Mouse (Mus musculus) spleen, postnatal 36 days (tissue): ENCODE measurements around the gene Cdk11b.
A peak's percentile ranks its signal among the peaks of the same experiment; 100 is the strongest.
"Not testable (repeated sequence)": the region's sequence is repeated elsewhere in the genome, so short reads cannot be mapped to it uniquely, and the experiment has no call there.

ENCODE experiments used
- DNase-seq, 2 experiments: peaks; one replicate each; pipeline ENCODE4 v3.0.0; 2022; ENCODE audit warnings: low spot score in 2 of 2, mixed read lengths in 1 of 2

Cdk11b gene

DNA sequence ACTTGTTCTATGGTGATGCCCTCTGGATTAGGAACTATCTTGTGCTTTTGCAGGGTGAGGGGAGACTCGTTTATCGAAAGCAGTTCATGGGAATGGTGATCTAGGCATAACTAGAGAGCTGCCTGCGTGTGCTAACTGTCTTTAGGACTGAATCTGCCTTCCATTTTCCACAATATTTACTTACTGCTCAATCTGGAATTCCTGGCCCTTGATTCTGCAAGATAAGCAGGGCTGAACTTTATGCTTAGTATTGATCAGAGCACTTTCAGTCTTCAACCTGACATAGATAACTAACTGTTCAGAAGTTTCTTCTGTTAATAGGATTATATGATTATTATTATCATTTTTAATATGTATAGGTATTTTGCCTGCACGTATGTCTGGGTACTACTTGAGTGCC, 19.5 kb upstream of the Cdk11b start:
- DNase-seq: no peak

DNA sequence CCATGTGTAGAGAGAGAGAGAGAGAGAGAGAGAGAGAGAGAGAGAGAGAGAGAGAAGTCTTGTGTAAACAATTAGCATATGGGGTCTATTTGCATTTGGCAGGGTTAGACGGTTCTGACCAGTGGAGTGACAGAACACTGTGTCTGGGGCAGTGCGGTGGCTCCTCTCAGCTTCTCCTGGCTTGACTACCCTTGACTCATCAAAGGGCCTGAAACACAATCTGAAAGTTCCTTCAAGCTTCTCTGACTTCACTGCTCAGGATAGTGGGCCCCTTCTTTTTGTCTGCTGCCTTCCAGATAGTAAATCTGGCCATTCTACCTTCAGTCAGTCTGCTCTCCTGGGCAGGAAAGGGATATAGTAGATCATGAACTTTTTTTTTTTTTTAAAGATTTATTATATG, 17.8 kb upstream of the Cdk11b start:
- no peak for DNase-seq

DNA sequence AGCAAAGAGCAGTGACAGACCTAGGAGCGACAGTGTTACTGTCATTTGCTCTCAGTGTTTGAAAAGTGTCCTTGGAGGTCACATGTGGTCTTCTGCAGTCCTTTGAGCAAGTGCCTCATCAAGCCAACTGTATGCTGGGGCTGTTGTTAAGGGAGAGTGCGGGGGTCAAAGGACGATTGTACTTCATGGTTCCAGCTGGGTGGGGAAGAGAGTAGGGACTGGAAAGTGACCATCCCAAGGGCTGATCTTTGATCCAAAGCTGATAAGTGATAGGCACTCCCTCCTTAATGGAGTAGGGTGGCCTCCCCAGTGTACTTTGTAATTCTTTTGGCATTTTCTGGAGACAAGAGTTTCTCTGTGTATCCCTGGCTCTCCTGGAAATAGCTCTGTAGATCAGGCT, 12.8 kb upstream of the Cdk11b start:
- DNase-seq: no peak

DNA sequence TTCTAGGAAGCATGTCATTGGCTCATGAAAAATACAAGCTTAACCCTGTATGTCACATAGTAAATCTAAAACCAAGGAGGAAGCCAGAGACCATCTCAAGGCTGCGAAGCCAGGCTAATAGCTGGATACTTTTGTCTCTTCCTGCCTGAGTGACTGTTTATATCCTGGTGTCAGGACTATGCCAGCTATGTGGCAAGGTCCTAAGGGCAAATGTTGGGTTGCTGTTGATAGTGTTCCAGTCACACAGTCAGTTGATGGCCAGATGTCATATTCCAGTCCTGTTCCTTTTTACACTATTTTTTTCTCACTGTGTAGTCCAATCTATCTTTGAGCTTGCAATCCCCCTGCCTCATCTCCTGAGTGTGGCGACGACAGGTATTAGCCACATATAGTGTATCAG, 11.4 kb upstream of the Cdk11b start:
- no peak for DNase-seq

DNA sequence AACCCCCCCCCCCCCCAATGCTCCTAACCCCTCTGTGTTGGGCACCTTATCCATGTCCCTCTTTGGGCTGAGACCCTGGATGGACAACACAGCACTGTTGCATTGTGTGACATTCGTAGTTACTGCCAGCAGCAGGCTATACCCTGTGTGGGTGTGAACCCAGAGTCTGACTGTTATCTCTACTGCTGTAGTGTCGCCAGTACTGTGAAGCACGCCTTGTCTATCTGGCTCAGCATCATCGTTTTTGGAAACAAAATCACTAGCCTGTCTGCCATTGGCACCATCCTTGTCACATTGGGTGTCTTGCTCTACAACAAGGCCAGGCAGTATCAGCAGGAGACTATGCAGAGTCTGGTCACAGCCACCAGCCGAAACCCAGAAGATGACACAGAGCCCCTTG, 6.3 kb upstream of the Cdk11b start:
- no peak for DNase-seq

DNA sequence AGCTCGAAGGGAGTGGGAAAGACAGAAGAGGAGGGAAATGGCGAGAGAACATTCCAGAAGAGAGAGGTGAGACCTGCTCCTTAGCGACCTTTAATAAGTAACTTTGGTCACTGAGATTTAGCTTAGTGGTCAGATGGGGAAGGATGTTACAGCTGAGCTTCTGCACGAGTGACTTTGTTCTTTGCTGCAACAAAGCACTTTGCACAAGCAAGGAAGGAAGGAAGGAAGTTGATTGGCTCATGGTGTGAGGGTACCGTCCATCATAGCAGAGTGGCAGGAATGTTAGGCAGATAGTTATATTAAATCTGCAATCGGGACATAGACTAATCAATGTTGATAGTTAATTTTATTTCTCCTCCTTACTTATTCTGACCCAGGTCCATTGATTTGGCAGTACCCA, 5.6 kb downstream of the Cdk11b start:
- DNase-seq: no peak

DNA sequence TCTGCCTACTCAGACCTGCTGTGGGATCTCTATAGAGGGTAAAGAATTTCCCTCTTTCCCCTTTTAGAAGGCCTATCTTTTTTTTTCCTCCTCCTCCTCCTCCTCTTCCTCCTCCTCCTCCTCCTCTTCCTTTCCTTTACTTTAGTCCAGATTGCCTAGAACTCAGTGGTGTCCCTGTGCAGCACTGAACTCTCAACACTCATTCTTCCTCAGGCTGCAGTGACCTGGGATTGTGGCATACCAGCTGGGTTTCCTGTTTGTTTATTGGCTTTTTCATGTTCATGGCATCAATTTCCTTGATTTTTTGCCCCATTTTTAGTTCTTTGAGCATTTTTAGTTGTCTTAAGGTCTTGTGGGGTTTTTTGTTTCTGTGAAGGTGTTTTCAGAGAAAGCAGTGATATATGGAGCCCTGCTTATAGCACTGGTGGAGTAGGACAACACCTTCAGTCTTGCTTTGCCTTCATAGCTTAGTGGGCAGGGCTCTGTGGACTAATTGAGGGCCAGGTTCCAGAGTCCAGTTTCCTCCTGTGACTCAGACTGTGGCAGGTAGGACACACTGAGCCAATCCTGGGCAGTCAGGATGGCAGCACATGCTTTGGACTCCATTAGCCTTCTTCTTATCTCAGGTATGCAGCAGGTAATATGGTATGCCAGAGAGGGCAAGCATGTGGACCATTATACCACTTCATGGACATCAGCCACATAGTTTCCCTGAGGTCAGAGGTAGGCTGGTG, 11.3 kb downstream of the Cdk11b start:
- DNase-seq: no peak

DNA sequence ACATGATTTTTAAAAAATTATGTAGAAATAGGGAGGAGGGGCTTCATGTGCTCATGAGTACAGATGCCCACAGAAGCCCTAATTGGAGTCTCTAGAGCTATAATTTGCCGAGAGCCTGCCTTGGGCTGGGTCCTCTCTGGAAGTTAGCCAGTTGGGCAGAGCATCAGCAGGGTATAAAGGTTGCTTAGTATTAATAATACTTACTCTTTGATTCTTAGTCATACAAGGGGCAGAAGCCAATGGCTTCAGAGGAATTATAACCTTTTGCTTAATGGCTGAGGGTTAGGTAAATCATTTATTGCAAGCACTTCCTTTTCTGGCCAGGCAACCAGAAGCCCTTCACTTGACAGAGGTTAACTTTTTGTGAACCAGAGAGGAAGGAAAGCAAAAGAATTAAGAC, 18.9 kb downstream of the Cdk11b start:
- DNase-seq: no peak

DNA sequence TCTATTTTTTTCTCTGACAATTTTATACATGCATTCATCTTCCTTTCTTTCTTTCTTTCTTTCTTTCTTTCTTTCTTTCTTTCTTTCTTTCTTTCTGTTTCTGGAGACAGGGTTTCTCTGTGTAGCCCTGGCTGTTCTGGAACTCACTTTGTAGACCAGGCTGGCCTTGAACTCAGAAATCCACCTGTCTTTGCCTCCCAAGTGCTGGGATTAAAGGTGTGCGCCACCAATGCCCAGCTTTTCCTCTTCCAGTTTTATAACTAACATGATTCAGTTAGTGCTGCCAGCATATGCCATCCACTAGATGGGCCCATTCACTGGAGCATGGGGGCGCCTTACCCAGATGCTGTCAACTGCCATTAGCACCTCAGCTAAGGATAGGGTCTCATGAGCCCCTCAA, 20.7 kb downstream of the Cdk11b start, which contains the start of gene Gm10563:
TSS of gene Gm10563 (minus strand) at position 101 of the 400 bp plus-strand sequence.
- DNase-seq: not testable (repeated sequence)

DNA sequence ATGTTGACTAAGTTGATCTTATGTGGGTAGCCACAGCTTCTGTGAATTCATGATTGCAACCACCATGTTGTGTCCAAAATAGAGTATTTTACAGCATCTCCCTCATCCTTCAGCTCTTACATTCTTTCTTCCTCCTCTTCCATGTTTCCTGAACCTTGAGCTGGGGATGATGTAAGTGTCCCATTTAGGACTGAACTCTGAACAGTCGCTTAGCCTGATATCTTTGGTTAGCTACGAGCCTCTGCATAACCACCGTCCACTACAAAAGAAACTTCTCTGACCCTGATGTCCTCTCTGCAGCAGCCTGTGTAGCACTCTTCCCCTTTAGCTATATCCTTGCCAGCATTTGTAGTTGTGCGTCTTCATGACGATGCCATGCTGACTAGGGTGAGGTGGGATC, 21.1 kb downstream of the Cdk11b start:
- no peak for DNase-seq

DNA sequence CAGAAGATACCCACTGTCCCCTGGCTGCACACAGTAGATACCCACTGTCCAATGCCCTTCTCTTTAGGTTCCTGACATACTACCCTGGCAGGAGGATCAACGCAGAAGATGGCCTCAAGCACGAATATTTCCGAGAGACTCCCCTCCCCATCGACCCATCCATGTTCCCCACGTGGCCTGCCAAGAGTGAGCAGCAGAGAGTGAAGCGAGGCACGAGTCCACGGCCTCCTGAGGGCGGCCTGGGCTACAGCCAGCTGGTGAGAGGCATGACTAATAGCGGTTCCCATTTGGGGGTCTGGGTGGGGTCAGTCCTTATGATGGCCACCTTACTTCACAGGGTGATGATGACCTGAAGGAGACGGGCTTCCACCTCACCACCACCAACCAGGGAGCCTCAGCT, 24.7 kb downstream of the Cdk11b start:
- DNase-seq: no peak

DNA sequence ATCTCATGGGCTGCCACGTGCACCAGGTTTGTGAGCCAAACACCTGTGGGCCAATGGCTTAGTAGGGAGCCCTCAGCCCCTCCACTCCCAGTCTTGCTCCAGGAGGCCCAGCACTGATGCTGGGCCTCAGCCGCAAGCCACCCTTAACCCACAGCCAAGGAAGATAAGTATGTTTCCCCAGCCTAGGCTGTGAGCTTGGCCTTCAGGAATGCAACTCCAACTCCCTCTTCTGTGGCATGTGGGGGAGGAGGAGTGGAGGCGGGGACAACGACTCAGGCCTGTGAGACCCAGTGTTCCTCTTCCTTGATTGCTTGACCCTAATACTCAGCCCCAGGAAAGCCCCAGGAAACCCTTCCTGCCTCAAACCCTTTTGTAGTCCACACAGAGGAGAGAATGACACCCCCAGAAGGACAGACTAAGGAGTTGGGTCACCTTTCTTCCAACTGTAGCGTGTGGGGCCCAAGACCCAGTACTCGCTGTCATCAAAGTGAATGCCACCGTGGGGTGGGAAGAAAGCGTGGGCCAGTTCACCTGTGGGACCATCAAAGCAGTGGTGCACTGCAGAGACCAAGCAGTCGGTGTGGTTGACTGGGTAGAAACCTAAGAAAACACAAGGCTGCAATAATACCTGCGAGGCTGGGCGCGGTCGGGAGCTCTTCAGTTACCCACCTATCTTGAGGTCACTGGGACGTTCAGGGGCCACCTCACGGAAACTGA, 27.1 kb downstream of the Cdk11b start:
- no peak for DNase-seq

DNA sequence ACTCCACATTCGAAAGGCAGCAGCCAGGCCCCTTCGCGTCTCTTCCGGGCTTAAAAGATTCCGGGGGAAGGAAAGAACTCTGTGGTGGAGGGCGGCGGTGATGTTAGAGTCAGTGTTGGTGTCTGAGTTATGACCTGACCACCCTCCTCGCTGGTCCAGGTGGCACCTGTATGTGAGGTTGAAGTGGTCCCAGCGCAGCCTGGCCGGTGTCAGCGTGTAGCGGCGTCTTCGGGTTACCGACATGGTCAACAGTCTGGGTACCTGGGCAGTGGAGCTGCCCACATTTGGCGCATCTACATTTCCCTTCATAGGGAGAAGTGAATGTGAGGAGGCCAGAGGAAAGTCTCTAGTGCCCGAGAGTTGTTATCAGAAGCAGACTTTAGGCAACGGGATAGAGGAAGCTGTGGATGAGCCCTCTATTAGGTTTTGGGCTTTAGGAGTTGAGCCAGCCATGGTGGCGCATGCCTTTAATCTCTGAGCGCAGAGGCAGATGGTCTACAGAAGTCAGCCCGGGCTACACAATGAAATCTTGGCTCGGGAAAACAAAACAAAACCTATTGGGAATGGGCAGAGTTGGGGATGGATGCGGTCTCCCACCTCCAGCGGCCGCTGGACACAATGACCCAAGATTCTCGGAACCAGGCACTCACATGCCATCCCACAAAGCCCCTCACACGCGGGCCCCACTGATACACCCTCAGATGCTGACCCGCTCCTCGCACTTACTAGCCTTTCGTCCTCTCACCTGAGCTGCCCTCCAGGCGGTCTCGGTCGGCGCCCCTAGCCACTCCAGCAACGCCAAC, 27.8 kb downstream of the Cdk11b start:
- no peak for DNase-seq

DNA sequence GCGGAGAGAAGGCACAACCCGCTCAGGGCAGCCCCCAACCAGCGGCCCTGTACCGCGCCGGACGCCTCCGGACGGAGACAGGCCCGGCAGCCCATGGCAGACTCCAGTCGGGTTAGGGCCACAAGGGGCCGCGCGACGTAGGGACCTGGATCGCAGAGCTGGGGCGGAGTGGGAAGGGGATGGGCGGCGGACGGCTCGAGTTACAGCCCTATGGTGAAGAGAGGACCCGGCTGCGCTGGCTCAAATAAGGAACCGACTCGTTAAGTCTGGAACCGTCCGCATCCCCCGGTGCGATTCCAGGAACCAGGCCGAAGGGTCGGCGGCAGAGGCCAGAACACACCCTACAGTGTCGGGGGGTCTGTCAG, 28.4 kb downstream of the Cdk11b start, which contains the start of gene Mmp23:
TSS of gene Mmp23 (minus strand) at position 299 of the 365 bp plus-strand sequence.
- no peak for DNase-seq

DNA sequence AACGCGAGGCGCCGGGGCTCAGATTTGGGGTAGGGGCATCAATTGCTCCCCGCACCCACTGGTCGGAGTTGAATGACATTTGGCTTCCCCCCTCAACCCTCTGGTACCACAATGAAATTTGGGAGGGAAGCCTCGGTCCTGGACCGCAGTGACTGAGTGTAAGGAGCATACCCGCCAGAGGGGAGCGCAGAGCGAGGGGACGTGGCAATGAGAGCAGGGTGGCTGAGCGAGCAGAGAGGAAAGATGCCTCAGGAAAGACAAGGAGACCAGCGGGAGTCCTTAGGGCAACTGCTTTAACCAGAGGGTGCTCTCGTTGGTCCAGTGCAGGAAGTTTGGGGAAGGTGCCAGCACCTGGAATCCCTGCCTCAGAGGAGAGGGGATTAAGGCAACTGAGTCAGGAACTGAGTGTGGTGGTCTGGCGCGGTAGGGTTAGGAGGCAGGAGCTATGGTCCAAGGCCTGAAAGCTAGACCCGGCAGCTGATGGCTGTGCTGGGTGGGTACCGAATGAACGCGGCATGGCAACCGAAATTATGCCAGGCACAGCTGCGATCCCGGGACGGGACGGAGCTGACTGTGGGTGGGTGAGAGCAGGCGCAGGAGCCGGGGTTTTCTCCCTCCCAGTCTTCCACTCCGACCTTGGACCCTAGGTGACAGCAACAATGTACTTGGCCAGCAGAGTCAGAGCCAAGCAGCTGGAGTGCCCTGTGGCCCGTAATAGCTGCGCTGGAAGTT, 29.0 kb downstream of the Cdk11b start:
- no peak for DNase-seq

DNA sequence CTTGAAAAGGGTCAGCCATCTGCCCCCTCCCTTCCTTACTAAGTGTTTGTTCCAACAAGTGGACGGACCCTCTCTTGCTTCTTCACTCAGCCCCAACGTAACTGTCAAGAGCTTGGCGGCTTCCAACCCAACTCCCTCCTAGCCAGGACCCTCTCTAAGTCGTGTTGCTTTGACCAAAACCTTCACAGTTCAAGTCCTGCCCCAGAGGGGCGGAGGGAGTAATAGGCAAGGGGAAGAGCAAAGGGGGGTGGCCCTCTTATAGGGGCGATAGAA, 29.5 kb downstream of the Cdk11b start:
- no peak for DNase-seq

DNA sequence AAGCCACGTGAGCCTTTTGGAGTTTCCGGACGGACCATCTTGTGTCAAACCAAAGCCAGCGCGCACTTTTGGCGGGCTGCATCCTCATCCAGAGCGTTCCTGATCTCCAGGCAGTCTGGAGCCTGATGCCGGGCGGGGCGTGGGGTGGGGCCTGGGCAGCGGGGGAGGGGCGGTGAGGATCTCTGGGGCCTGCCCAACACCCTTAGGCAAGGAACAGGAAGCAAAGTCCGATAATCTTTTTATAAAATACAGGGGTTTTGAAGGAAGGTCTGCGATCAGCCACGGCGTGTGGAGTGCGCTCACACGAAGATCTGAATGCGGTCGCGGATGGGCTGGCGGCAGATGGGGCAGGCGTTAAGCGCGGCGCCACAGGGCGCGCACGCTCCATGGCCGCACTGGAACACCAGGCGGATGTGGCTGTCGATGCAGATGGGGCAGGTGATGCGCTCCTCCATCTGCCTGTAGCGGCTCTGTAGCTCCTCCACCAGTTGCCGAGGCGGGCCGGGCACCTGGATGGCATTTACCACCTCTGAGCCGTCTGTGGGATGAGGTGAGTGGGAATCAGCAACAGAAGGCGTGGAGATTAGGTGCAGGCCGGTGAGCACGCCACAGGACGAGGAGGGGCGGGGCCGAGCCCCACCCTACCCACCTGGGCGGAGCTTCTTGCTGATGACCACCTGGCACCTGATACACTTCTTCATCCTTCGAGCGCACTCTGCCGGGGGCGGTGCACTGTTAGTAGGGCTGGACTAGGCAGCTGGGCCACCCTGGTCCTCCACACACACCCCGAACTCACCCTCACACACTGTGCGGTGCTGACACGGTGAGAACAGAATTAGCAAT, 30.0 kb downstream of the Cdk11b start:
- peak in 1 of 2 experiments; percentile 25 for DNase-seq

DNA sequence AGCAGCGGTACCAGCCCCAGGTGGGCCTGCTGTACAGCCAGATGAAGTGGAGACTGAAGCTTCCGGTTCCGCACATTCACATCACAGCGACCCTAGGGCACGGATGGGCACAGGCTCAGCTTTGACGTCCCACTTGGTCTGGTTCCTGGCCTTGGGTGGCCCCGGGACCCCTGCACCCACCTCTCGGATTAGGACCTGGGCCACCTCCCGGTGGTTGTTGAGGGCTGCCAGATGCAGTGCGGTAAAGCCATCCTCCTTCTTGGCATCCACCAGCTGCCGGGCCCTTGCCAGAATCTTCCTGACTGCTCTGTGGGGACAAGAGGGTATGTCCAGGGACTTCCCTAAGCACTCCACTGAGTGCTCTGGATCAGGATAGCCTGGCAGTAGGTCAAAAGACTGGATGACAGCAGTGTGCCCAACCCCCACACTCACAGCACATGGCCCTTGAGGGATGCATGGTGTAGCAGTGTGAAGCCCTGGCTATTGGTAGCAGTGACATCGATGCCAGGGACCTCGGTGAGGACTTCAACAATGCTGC, 31.6 kb downstream of the Cdk11b start:
- DNase-seq: no peak

DNA sequence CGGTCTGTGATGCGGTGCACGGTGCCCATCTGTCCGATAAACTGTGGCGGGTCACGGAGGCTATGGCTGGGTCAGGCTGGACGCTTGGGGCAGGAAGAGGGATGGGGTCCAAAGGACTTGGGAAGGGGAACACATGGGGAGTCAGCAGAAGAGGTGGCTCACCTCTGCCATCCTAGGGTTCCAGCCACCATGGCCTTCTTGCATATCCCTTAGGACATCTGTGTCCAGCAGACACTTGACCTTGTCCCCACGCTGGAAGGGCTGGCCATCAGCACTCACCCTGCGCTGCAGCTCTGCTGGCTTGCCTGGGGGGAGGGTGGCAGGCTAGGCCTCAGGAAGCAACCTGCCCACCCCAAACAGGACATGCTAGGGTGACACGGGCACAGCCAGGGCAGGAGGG, 34.3 kb downstream of the Cdk11b start:
- DNase-seq: no peak

DNA sequence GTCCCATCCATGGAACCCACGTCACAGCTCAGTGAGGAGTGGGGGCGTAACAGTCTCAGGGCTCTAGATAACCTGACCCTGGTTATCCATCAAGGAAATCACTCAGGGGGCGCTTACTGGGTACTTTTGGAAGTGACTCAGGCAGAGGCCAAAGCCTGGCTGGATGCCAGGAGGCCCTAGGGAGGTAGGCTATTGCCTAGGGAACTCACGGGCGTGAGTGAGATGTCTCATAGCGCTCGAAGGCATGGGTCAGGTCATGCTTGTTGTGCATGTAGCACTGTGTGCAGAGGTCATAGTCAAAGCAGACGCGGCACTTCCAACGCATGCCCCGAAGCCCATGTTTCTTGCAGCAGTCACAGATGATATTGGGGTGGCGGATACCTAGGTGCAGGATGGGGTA, 36.0 kb downstream of the Cdk11b start:
- DNase-seq: no peak

DNA sequence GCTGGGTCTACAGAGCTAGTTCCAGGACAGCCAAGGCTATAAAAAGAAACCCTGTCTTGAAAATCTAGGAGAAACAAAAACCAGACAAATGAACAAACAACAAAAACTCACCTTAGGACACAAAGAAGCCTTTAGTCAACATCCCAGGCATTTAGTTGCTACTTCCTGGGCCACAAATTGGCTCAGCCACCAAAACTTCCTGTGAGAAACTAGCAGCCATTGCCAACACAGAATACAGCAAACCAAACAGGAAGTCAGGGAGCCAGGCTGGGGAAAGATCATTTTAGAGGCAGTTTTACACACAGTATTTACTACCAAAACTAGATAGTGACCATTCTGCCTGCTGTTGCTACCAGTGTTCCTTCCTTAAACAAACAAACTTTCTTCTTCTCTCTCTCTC, 42.2 kb downstream of the Cdk11b start:
- no peak for DNase-seq
